Mouse (Mus musculus): ENCODE results near the gene Ap3b1.

DNA sequence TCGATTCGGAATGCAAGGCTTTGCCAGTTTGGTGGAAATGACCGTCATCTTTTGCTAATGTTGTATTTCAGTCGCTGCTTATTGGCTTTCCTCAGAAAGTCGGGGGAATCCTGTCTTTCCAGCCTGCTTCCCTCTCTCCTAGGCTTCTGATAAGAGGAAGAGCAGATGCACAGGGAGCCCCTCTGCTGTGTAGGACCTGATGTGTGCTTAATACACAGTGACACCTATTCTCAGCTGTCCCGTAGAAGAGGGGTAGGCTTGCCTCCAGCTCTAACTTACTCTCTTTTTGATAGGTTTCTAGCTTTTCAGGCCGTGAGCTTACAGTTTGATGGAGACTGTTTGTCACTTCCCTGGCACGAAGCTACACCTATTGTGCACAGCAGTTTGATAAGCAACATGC is 132.4 kb downstream of the Ap3b1 start:
- TF ChIP-seq CTCF (IDR thresholded peaks at IDR 0.05; ENCODE audit: insufficient read depth, low read length) (no peak), POLR2A (IDR thresholded peaks at IDR 0.05; ENCODE audit: borderline replicate concordance, extremely low read depth, low read depth, low read length) (no peak)

All from lung, adult 2 months (tissue).